10 mouse cellular contexts compared by ENCODE assay signal in the genomic region with DNA sequence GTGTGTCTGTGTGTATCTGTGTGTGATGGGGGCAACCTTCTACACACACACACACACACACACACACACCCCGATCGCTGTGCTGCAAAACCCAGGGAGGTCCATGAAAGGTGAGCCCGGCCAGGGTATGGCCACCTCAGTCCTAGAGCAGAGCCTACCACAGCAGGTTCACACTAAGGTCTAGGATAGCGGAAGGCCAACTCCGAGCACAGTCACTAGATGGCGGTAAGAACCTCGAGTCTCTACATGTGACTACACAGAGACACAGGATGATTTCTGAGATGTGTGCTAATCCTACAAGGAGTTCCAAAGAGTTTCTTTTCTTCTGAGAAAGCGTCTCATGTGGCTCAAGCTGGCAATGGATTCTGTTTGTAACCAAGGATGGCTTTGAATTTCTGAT. TPM values are rescaled to one million over a fixed set of nuclear protein-coding genes. Genes with fewer than 3 reads are reported as not detected.
DNase-seq lines count a peak whose midpoint lies in the region; ATAC-seq and TF ChIP-seq lines count a peak whose summit lies in the region.
"Had no signal": no experiment of that assay in that cellular context is flagged by ENCODE, and none has a peak within 500 bp of the region (broad histone marks: within the 10 kb centered on the region; RNA-seq: fewer than 3 reads in every experiment).

No protein-coding gene starts in this region.

- TF ChIP-seq CTCF in kidney, adult 2 months (conservative IDR thresholded peaks at IDR 0.05; ENCODE audit: insufficient read depth, insufficient read length, low read depth, low read length), result peak; percentile 72
- TF ChIP-seq CTCF in CH12.LX (conservative IDR thresholded peaks at IDR 0.05 in 1 of 2, IDR thresholded peaks at IDR 0.05 in 1 of 2; ENCODE audit: low read depth in 2 of 2, low read length in 2 of 2), result peak; percentile 36 to 84; a peak in 3 of 4 replicates
- peak; percentile 67 for TF ChIP-seq CTCF in forebrain, postnatal 0 days (IDR thresholded peaks at IDR 0.05; ENCODE audit: low read depth)

- no peaks in the 10 kb centered on the region for H3K36me3 ChIP-seq in kidney, adult 2 months (ENCODE audit: control insufficient read depth, insufficient read depth, low read length)
- H3K36me3 ChIP-seq in kidney, embryonic 15.5 days, result no peaks in the 10 kb centered on the region
- no peaks in the 10 kb centered on the region for H3K36me3 ChIP-seq in CH12.LX (replicated peaks in 1 of 2; ENCODE audit: control insufficient read depth in 1 of 2, insufficient read depth in 1 of 2, low read length in 1 of 2)
- no peaks in the 10 kb centered on the region for H3K36me3 ChIP-seq in forebrain, postnatal 0 days (ENCODE audit: insufficient read depth)
- no peaks in the 10 kb centered on the region for H3K36me3 ChIP-seq in midbrain, embryonic 12.5 days
- H3K36me3 ChIP-seq: embryonic facial prominence, embryonic 13.5 days; limb, embryonic 15.5 days had no signal

- H3K79me2 ChIP-seq in CH12.LX (replicated peaks; ENCODE audit: control insufficient read depth, extremely low read depth, insufficient read depth, poor library complexity, severe bottlenecking), result no peaks in the 10 kb centered on the region

- TF ChIP-seq POLR2A in kidney, adult 2 months (IDR thresholded peaks at IDR 0.05; ENCODE audit: low read depth, low read length), result no peak
- TF ChIP-seq POLR2A in CH12.LX (IDR thresholded peaks at IDR 0.05; ENCODE audit: low read depth, low read length), result peak; percentile 27; the same call in 1 of the 2 replicates

- H3K4me2 ChIP-seq in kidney, embryonic 15.5 days, result no peak overlapping the region
- H3K4me2 ChIP-seq in CH12.LX (ENCODE audit: insufficient read depth, low read depth, poor library complexity, severe bottlenecking), result peak overlapping the region; percentile 80
- H3K4me2 ChIP-seq in forebrain, postnatal 0 days (ENCODE audit: low read depth), result no peak overlapping the region
- no peak overlapping the region for H3K4me2 ChIP-seq in midbrain, embryonic 12.5 days (replicated peaks)
- H3K4me2 ChIP-seq: embryonic facial prominence, embryonic 13.5 days; limb, embryonic 15.5 days had no signal

- peak; percentile 55 for TF ChIP-seq RAD21 in CH12.LX (IDR thresholded peaks at IDR 0.05; ENCODE audit: low read depth, low read length)

- no peaks in the 10 kb centered on the region for H3K4me1 ChIP-seq in kidney, adult 2 months (ENCODE audit: control insufficient read depth, insufficient read depth, low read length)
- peaks cover 4% of the 10 kb centered on the region for H3K4me1 ChIP-seq in kidney, embryonic 15.5 days
- peaks cover 8 to 35% of the 10 kb centered on the region in 2 experiments for H3K4me1 ChIP-seq in CH12.LX (ENCODE audit: control insufficient read depth in 1 of 2, insufficient read depth in 2 of 2)
- no peaks in the 10 kb centered on the region for H3K4me1 ChIP-seq in forebrain, postnatal 0 days (ENCODE audit: insufficient read depth)
- H3K4me1 ChIP-seq in midbrain, embryonic 12.5 days, result no peaks in the 10 kb centered on the region
- H3K4me1 ChIP-seq: embryonic facial prominence, embryonic 13.5 days had no signal

- in situ Hi-C loops in CH12.LX (cut with MboI; ENCODE audit: low pct_ligation_motif_present, low pct_unique_long_range_greater_than_20kb, low sequenced_read_pairs), result loop anchor here (10.0 kb wide), 1 partner anchor 53 kb away; no protein-coding TSS in a partner anchor

- H3K27me3 ChIP-seq in kidney, adult 2 months (replicated peaks; ENCODE audit: control insufficient read depth, insufficient read depth, low read length), result no peaks in the 10 kb centered on the region
- H3K27me3 ChIP-seq in kidney, embryonic 15.5 days, result no peaks in the 10 kb centered on the region
- no peaks in the 10 kb centered on the region for H3K27me3 ChIP-seq in CH12.LX (replicated peaks)
- no peaks in the 10 kb centered on the region for H3K27me3 ChIP-seq in forebrain, postnatal 0 days (ENCODE audit: insufficient read depth, low read length)
- no peaks in the 10 kb centered on the region for H3K27me3 ChIP-seq in midbrain, embryonic 12.5 days
- H3K27me3 ChIP-seq: embryonic facial prominence, embryonic 13.5 days; limb, embryonic 15.5 days had no signal

- no peak for ATAC-seq in kidney, embryonic 15.5 days (replicated peaks; ENCODE audit: low FRiP score)
- peak; percentile 69 for ATAC-seq in forebrain, postnatal 0 days
- ATAC-seq in midbrain, embryonic 12.5 days (ENCODE audit: low FRiP score, low read depth), result peak; percentile 34; the same call in 1 of the 2 replicates

- DNase-seq in kidney, adult 2 months, result peak; percentile 59
- peak; percentile 86 for DNase-seq in CH12.LX (ENCODE audit: extremely low read depth)
- peak; percentile 70 for DNase-seq in adrenal gland, postnatal 10 days
- peak; percentile 52 for DNase-seq in forebrain, postnatal 0 days
- DNase-seq in kidney, postnatal 14 days, result peak; percentile 68
- no peak for DNase-seq in yolk sac, embryonic 10.5 days (ENCODE audit: low spot score)

- TF ChIP-seq EP300 in CH12.LX (IDR thresholded peaks at IDR 0.05; ENCODE audit: low read length), result no peak

- H3K27ac ChIP-seq in kidney, adult 2 months (ENCODE audit: insufficient read depth, low read depth, low read length), result no peak overlapping the region
- no peak overlapping the region for H3K27ac ChIP-seq in kidney, embryonic 15.5 days
- H3K27ac ChIP-seq in CH12.LX (ENCODE audit: insufficient read depth, low read depth), result peak overlapping the region; percentile 82
- H3K27ac ChIP-seq in forebrain, postnatal 0 days (ENCODE audit: low read depth, low read length), result no peak overlapping the region
- no peak overlapping the region for H3K27ac ChIP-seq in midbrain, embryonic 12.5 days (replicated peaks)
- H3K27ac ChIP-seq: embryonic facial prominence, embryonic 13.5 days; limb, embryonic 15.5 days had no signal

- WGBS in kidney, adult 2 months, result 33% methylated on average over 8 of the region's 8 CpGs
- WGBS in kidney, embryonic 15.5 days, result 37% methylated on average over 8 of the region's 8 CpGs
- WGBS in forebrain, postnatal 0 days, result 41% methylated on average over 8 of the region's 8 CpGs
- 43% methylated on average over 8 of the region's 8 CpGs for whole genome bisulfite sequencing in midbrain, embryonic 12.5 days

- dilution Hi-C loops in CH12.LX (cut with MboI; ENCODE audit: extremely low pct_ligation_motif_present, extremely low pct_unique_long_range_greater_than_20kb, low sequenced_read_pairs), result no loop called here

- no peak overlapping the region for H3K9ac ChIP-seq in kidney, embryonic 15.5 days
- peak overlapping the region; percentile 68 for H3K9ac ChIP-seq in CH12.LX (ENCODE audit: insufficient read depth, low read depth)
- no peak overlapping the region for H3K9ac ChIP-seq in forebrain, postnatal 0 days
- H3K9ac ChIP-seq in midbrain, embryonic 12.5 days (replicated peaks), result no peak overlapping the region
- H3K9ac ChIP-seq: embryonic facial prominence, embryonic 13.5 days; limb, embryonic 15.5 days had no signal

- no peak overlapping the region for H3K4me3 ChIP-seq in kidney, adult 2 months (ENCODE audit: insufficient read depth, low read depth, low read length)
- H3K4me3 ChIP-seq in kidney, embryonic 15.5 days (replicated peaks), result no peak overlapping the region
- peak overlapping the region in 1 of 3 experiments; percentile 31 for H3K4me3 ChIP-seq in CH12.LX (replicated peaks in 1 of 3; ENCODE audit: low read depth in 2 of 3, low read length in 2 of 3, poor library complexity in 1 of 3)
- no peak overlapping the region for H3K4me3 ChIP-seq in forebrain, postnatal 0 days (ENCODE audit: low read depth, low read length)
- H3K4me3 ChIP-seq in midbrain, embryonic 12.5 days, result no peak overlapping the region
- H3K4me3 ChIP-seq: embryonic facial prominence, embryonic 13.5 days; limb, embryonic 15.5 days had no signal

- no peaks in the 10 kb centered on the region for H3K9me3 ChIP-seq in kidney, embryonic 15.5 days (replicated peaks)
- peaks cover 3% of the 10 kb centered on the region for H3K9me3 ChIP-seq in CH12.LX (replicated peaks; ENCODE audit: low read length)
- H3K9me3 ChIP-seq in forebrain, postnatal 0 days (ENCODE audit: low read length), result no peaks in the 10 kb centered on the region
- no peaks in the 10 kb centered on the region for H3K9me3 ChIP-seq in midbrain, embryonic 12.5 days
- H3K9me3 ChIP-seq: embryonic facial prominence, embryonic 13.5 days; limb, embryonic 15.5 days had no signal

TF ChIP-seq in CH12.LX, 34 proteins besides CTCF, POLR2A, EP300 and RAD21 (continues in another document):
- peak; percentile 78 for TF ChIP-seq MAX (IDR thresholded peaks at IDR 0.05; ENCODE audit: low read length)

RNA-seq across cellular contexts. Expression of a gene that starts 17.4 kb away (rescaled TPM):
- 13.4 and 17.9 TPM in 2 replicates for polyA plus RNA-seq in kidney, adult 2 months (2012; rRNA removed)
- 0.40 TPM in 1 of 2 replicates, not detected in the other for polyA plus RNA-seq in kidney, embryonic 15.5 days (2015; fragmentation: Nextera tagmentation; extraction: Ambion mirVana)
- total RNA-seq in CH12.LX (2012; rRNA removed), result 3.1 and 9.7 TPM in 2 replicates
- total RNA-seq in CH12.LX (2014; rRNA removed), result not detected in 2 replicates
- 0.90 and 1.6 TPM in 2 replicates for polyA plus RNA-seq in CH12.LX (2012; ENCODE audit: insufficient read length, low read depth)
- total RNA-seq in adrenal gland, postnatal 10 days (2021), result 1 to 10 TPM; 2.3 to 4.6 TPM
- 0.23 TPM in 1 of 2 replicates, not detected in the other for total RNA-seq in forebrain, postnatal 0 days (2014; rRNA removed)
- 0.48 and 0.52 TPM in 2 replicates for polyA plus RNA-seq in forebrain, postnatal 0 days (2015; fragmentation: Nextera tagmentation; extraction: Ambion mirVana)
- 0.23 TPM in 1 of 2 replicates, not detected in the other for polyA plus RNA-seq in midbrain, embryonic 12.5 days (2016; fragmentation: Nextera tagmentation; extraction: Ambion mirVana)
- polyA plus RNA-seq: embryonic facial prominence, embryonic 13.5 days; limb, embryonic 15.5 days had no signal

RNA-seq across cellular contexts. Expression of a gene that starts 19.8 kb away (rescaled TPM):
- polyA plus RNA-seq in kidney, adult 2 months (2012; rRNA removed), result 4.3 and 4.6 TPM in 2 replicates
- 16.7 and 19.3 TPM in 2 replicates for polyA plus RNA-seq in kidney, embryonic 15.5 days (2015; fragmentation: Nextera tagmentation; extraction: Ambion mirVana)
- 156 and 207 TPM in 2 replicates for total RNA-seq in CH12.LX (2012; rRNA removed)
- total RNA-seq in CH12.LX (2014; rRNA removed), result 110 and 119 TPM in 2 replicates
- polyA plus RNA-seq in CH12.LX (2012; ENCODE audit: insufficient read length, low read depth), result 235 and 291 TPM in 2 replicates
- 10 to 100 TPM; 32.0 to 47.2 TPM for total RNA-seq in adrenal gland, postnatal 10 days (2021)
- total RNA-seq in forebrain, postnatal 0 days (2014; rRNA removed), result 58.1 and 99.4 TPM in 2 replicates
- polyA plus RNA-seq in forebrain, postnatal 0 days (2015; fragmentation: Nextera tagmentation; extraction: Ambion mirVana), result 64.7 and 67.9 TPM in 2 replicates
- polyA plus RNA-seq in midbrain, embryonic 12.5 days (2016; fragmentation: Nextera tagmentation; extraction: Ambion mirVana), result 37.6 and 37.9 TPM in 2 replicates

RNA-seq across cellular contexts. Expression of a gene that starts 22.2 kb away (rescaled TPM):
- polyA plus RNA-seq in kidney, adult 2 months (2012; rRNA removed), result 35.7 and 44.9 TPM in 2 replicates
- 41.2 and 43.3 TPM in 2 replicates for polyA plus RNA-seq in kidney, embryonic 15.5 days (2015; fragmentation: Nextera tagmentation; extraction: Ambion mirVana)
- 29.1 and 34.2 TPM in 2 replicates for total RNA-seq in CH12.LX (2012; rRNA removed)
- 20.9 and 25.7 TPM in 2 replicates for total RNA-seq in CH12.LX (2014; rRNA removed)
- 13.2 and 14.9 TPM in 2 replicates for polyA plus RNA-seq in CH12.LX (2012; ENCODE audit: insufficient read length, low read depth)
- total RNA-seq in adrenal gland, postnatal 10 days (2021), result 10 to 100 TPM; 14.0 to 21.3 TPM
- total RNA-seq in forebrain, postnatal 0 days (2014; rRNA removed), result 37.9 and 44.1 TPM in 2 replicates
- 29.3 and 30.0 TPM in 2 replicates for polyA plus RNA-seq in forebrain, postnatal 0 days (2015; fragmentation: Nextera tagmentation; extraction: Ambion mirVana)
- polyA plus RNA-seq in midbrain, embryonic 12.5 days (2016; fragmentation: Nextera tagmentation; extraction: Ambion mirVana), result 58.8 and 66.6 TPM in 2 replicates
